Mouse (Mus musculus) thymus, postnatal 36 days (tissue): ENCODE data around the gene AI661453.
A peak's percentile ranks its signal among the peaks of the same experiment; 100 is the strongest.

Experiments
- DNase-seq, 2 experiments: peaks; one replicate each; pipeline ENCODE4 v3.0.0; 2022; ENCODE audit warnings: mixed read lengths in 2 of 2

AI661453 gene

GRCm38 (mm10) chr17:47441296-47442051 is 5.1 kb downstream of the AI661453 start:
- no peak for DNase-seq

DNA sequence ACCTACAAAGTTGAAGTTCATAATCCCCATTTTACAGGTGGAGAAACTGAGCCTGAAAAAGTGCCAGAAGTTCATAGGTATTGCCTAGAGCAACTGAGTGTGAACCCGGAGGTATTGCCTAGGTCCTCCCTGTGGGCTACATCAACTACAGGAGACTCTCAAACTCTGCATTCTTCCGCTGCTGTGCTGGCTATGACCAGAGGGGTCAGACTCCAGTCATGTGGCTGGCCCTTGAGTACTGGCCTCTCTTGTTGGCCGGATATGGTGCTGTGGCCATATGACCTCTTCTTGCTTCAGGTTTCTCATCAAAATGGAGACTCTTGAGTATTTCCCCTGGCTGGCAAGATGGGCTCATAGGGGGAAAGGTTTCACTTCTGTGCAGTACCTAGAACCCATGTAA is 5.9 kb downstream of the AI661453 start:
- no peak for DNase-seq

DNA sequence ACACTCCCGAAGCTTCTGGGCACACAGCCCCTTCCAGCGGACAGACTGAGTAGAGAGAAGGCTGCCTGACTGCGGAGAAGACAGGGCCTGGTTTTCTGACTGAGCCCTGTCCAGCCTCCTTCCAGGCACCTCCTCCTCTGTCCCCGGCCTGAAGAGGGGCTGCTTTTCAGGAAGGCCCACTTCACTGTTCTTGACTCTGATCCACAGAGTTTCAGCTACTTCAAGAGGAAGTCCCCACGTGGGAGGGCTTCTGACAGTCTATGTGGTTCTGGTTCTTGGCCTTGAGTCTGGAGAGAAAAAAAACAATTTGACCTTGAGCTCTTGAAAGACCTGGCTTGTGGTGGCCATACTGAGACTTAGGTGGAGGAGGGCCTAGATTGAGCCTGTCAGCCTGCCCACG is 7.7 kb downstream of the AI661453 start:
- no peak for DNase-seq

- DNase-seq, result no peak
These were observed 9.1 kb downstream of the AI661453 start for GRCm38 (mm10) chr17:47445518-47445917.

DNA sequence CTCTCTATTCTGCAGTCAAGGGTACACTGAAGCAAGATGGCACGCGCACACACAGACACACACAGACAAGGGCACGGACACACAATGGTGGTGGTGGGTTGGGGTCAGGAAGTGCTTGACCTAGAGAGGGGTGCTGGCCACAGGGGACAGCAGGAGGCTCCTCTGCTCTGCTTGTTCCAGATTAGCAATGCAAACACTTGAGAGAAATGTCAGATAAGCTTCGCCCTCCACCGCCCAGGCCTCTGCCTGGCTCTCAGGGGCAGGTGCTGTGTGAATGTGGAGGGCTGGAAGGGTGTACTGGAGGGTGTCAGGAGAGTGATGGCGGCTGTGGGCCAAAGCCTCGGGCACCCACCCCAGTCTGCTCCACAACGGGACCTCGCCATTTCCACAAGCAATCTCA is 9.6 kb downstream of the AI661453 start:
- no peak for DNase-seq

GRCm38 (mm10) chr17:47446561-47446960 is 10.1 kb downstream of the AI661453 start:
- DNase-seq, result no peak

GRCm38 (mm10) chr17:47448523-47449372 is 12.3 kb downstream of the AI661453 start:
- no peak for DNase-seq

DNA sequence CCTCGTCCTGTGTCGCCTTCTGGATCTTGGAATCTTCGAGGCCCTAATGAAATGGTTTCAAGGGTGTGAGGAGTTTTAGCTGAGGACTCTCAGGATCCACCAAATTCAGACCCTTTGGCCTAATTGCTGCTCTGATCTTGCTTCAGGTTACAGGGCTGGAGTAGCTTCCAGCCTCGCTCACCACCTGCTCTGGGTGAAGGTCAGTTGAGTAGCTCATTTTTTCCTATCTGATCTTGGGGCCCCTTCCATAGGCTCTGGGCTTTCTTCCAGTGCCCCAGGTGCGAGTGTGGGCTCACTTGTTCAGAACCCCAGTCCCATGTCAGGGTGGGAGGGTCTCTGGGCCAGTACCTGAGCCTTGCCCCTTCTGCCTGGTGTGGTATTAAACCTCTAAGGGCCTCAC is 13.0 kb downstream of the AI661453 start:
- no peak for DNase-seq

DNA sequence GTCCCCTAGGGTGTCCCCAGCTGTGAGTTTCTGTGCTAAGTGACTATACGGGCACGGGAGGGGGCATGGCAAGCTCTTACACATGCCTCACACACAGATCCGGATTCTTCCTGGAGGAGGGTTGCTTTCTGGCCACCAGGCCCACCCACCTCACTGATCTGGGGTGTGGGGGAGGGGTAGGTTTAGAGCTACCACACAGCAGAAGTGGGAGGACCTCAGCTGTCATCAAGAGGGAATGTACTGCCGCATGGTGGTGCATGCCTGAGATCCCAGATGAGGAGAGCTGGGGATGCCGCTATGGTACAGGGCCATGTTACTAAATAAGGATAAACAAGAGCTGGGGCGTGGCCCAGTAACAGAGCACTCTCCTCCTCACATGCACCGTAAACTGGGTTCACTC is 13.8 kb downstream of the AI661453 start:
- no peak for DNase-seq

- no peak for DNase-seq
These were observed 14.6 kb downstream of the AI661453 start for GRCm38 (mm10) chr17:47450880-47451565.

GRCm38 (mm10) chr17:47452886-47453285 is 16.5 kb downstream of the AI661453 start:
- no peak for DNase-seq

- peak in 1 of 2 experiments; percentile 34 for DNase-seq
These were observed 18.3 kb downstream of the AI661453 start for GRCm38 (mm10) chr17:47454675-47455074.

DNA sequence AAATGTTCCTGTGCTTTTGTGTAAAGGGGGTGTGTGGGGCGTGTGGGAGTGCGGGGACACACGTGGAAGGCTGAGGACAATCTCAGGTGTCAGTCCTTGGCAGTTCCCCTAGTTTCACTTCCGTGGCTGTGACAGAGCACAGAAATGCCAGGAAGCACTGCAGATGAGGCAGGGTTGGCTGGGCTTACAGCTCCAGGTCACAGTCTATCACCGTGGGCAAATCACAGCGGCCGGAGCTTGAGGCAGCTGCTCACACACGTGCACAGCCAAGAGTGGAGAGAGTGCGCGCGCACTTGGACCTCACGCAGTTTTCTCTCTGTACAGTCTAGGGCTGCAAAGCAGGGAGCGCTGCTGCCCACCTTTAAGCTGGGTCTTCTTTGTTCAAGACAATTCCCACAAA is 21.9 kb downstream of the AI661453 start:
- DNase-seq, result no peak

GRCm38 (mm10) chr17:47458936-47459335 is 22.5 kb downstream of the AI661453 start:
- no peak for DNase-seq

GRCm38 (mm10) chr17:47459341-47459919 is 23.0 kb downstream of the AI661453 start:
- DNase-seq, result no peak

DNA sequence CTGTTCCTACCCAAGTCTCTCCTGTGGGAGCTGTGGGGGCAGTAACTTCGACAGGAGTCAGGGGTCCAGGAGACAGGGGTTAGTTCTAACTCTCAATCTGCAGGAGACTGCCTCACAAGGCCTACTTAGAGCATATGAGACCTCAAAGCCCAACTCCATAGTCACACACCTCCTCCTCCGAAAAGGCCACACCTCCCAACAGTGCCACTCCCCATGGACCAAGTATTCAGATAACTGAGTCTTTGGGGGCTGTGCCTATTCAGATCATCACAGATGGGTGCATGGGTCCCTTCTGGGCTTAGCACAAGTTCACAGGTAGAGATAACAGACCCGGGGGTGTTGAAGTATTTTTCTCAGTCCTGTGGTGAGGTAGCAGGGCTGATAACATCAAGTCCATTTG is 25.3 kb downstream of the AI661453 start:
- DNase-seq, result no peak

- no peak for DNase-seq
These were observed 25.8 kb downstream of the AI661453 start for GRCm38 (mm10) chr17:47462209-47462608.

GRCm38 (mm10) chr17:47462728-47463388 is 26.4 kb downstream of the AI661453 start:
- no peak for DNase-seq

- no peak for DNase-seq
These were observed 28.0 kb downstream of the AI661453 start for GRCm38 (mm10) chr17:47464248-47464965.

- no peak for DNase-seq
These were observed 28.6 kb downstream of the AI661453 start for GRCm38 (mm10) chr17:47465016-47465415.

DNA sequence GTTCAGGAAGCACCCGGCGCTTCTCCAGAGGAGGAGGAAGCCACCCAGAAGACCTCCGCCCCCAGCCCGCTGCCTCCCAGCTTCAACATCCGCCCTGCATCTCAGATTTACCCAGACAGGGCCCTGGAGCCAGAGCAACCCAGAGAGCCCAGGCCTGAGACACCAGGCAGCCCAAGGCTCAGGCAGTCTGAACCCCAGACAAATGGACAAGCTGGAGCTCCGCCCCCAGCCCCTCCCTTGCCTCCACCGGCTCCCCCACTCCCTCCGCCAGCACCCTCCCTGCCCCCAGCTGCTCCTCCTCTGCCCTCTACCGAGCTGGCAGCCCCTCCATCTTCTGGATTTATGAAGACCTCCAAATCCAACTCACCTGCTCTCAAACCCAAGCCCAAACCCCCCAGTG is 29.9 kb downstream of the AI661453 start:
- no peak for DNase-seq

- no peak for DNase-seq
These were observed 31.2 kb downstream of the AI661453 start for GRCm38 (mm10) chr17:47467659-47468058.
